ENCODE assay signal across 20 mouse cellular contexts in genomic region chr2:31863766-31864165, GRCm38 (mm10). TPM values are rescaled to one million over a fixed set of nuclear protein-coding genes. Genes with fewer than 3 reads are reported as not detected.
"Had no signal": no experiment of that assay in that cellular context is flagged by ENCODE, and none has a peak within 500 bp of the region (broad histone marks: within the 10 kb centered on the region; RNA-seq: fewer than 3 reads in every experiment).

No protein-coding gene starts in this region.

- ATAC-seq: midbrain, embryonic 13.5 days; midbrain, embryonic 15.5 days had no signal

- H3K4me3 ChIP-seq: midbrain, embryonic 13.5 days; midbrain, embryonic 15.5 days; myocyte; neural tube, embryonic 13.5 days; neural tube, embryonic 15.5 days had no signal

- H3K36me3 ChIP-seq: midbrain, embryonic 13.5 days; midbrain, embryonic 15.5 days; neural tube, embryonic 13.5 days; neural tube, embryonic 15.5 days had no signal

- H3K9ac ChIP-seq: lung, embryonic 14.5 days; midbrain, embryonic 13.5 days; midbrain, embryonic 15.5 days; neural tube, embryonic 13.5 days; neural tube, embryonic 15.5 days had no signal

- H3K9me3 ChIP-seq: midbrain, embryonic 13.5 days; midbrain, embryonic 15.5 days; neural tube, embryonic 13.5 days; neural tube, embryonic 15.5 days had no signal

- H3K27ac ChIP-seq: midbrain, embryonic 13.5 days; midbrain, embryonic 15.5 days; neural tube, embryonic 13.5 days; neural tube, embryonic 15.5 days had no signal

- H3K27me3 ChIP-seq: midbrain, embryonic 15.5 days; neural tube, embryonic 13.5 days; neural tube, embryonic 15.5 days had no signal

- H3K4me2 ChIP-seq: lung, embryonic 14.5 days; midbrain, embryonic 11.5 days; midbrain, embryonic 13.5 days; midbrain, embryonic 15.5 days; neural tube, embryonic 13.5 days; neural tube, embryonic 15.5 days had no signal

- DNase-seq: lung, adult 18-20 months; lung, embryonic 14.5 days; lung, postnatal 10 days; lung, postnatal 4 days; retina, postnatal 1 day; right cerebral cortex, adult 18-20 months; right cerebral cortex, postnatal 25 days; right cerebral cortex, postnatal 4 days; spleen, adult 18-20 months; thymus, adult 18-20 months; thymus, postnatal 14 days; thymus, postnatal 36 days had no signal

RNA-seq across cellular contexts. Expression of gene Fibcd1, which starts 18.0 kb away (rescaled TPM):
- polyA plus RNA-seq: stomach, embryonic 14.5 days had no signal

RNA-seq across cellular contexts. Expression of gene Qrfp, which starts 53.4 kb away (rescaled TPM):
- polyA plus RNA-seq: lung, embryonic 14.5 days; neural tube, embryonic 15.5 days; stomach, embryonic 16.5 days had no signal
